Mouse (Mus musculus) forebrain, postnatal 0 days (tissue): ENCODE data around the gene Sgo2a. TPM values are rescaled to one million over a fixed set of nuclear protein-coding genes. Genes with fewer than 3 reads are reported as not detected.

Experiments
- ATAC-seq: fragments of 200-750 bp; cut with Nextera tagmentation; 2 replicates; pipeline ENCODE4 v1.8.0; 2017; ENCODE audit warnings: mild to moderate bottlenecking, moderate library complexity
- DNase-seq: peaks from one replicate; pipeline ENCODE4 v3.0.0-alpha.2; 2015
- H3K27ac ChIP-seq: fragments of 300-500 bp; sonication (generic); 2 replicates; pipeline ENCODE4 v1.5.1; 2014; ENCODE audit warnings: low read depth, mild to moderate bottlenecking, antibody characterized with exemption, low read length, moderate library complexity, mixed read lengths
- H3K27me3 ChIP-seq: fragments of 300-500 bp; sonication (generic); 2 replicates; pipeline ENCODE4 v1.6.1; 2014; ENCODE audit warnings: mild to moderate bottlenecking, low read length, mixed read lengths; ENCODE audit not compliant: insufficient read depth
- H3K36me3 ChIP-seq: fragments of 300-500 bp; sonication (generic); 2 replicates; pipeline ENCODE4 v1.6.1; 2014; ENCODE audit warnings: mild to moderate bottlenecking, moderate library complexity; ENCODE audit not compliant: insufficient read depth
- H3K4me1 ChIP-seq: fragments of 300-500 bp; sonication (generic); 2 replicates; pipeline ENCODE4 v1.6.1; 2014; ENCODE audit warnings: antibody characterized with exemption; ENCODE audit not compliant: insufficient read depth
- H3K4me2 ChIP-seq: fragments of 300-500 bp; sonication (generic); 2 replicates; pipeline ENCODE4 v1.6.1; 2014; ENCODE audit warnings: low read depth, mild to moderate bottlenecking, moderate library complexity
- H3K4me3 ChIP-seq: fragments of 300-500 bp; sonication (generic); 2 replicates; pipeline ENCODE4 v1.5.1; 2014; ENCODE audit warnings: low read depth, low read length, mixed read lengths
- H3K9ac ChIP-seq: fragments of 300-500 bp; sonication (generic); 2 replicates; pipeline ENCODE4 v1.6.1; 2014; ENCODE audit warnings: mild to moderate bottlenecking
- H3K9me3 ChIP-seq: fragments of 300-500 bp; sonication (generic); 2 replicates; pipeline ENCODE4 v1.6.1; 2016; ENCODE audit warnings: low read length
- CTCF ChIP-seq: sonication (generic); IDR thresholded peaks from 2 replicates; pipeline ENCODE4 v1.5.1; 2016; ENCODE audit warnings: antibody characterized with exemption, control low read depth, low read depth
- WGBS: fragments of 180-500 bp; shearing (Covaris S2); extraction: QIAGEN DNeasy Blood & Tissue Kit; methylation state at CpG from one replicate; pipeline ENCODE4 v1.1.7; 2014; 5-methylcytosine and 5-hydroxymethylcytosine counted together
- polyA plus RNA-seq: library from polyadenylated mRNA; unstranded; fragments of >200 nt; fragmentation: Nextera tagmentation; extraction: Ambion mirVana; gene quantifications from 2 replicates; pipeline ENCODE4 v1.2.1, GENCODE M21; 2015
- total RNA-seq: library from RNA; depleted of rRNA; stranded (reverse); fragments of >200 nt; gene quantifications from 2 replicates; pipeline ENCODE4 v1.2.3, GENCODE M21; 2014

The Sgo2a gene
- total and polyA plus RNA-seq, 2 experiments from 2014 or later = 2.0 to 4.0 TPM

GRCm38 (mm10) chr1:58058846-58059245, 63.1 kb downstream of the Sgo2a start:
- H3K9ac ChIP-seq = no peak overlapping the region
- no peak for TF ChIP-seq CTCF
- H3K27me3 ChIP-seq = no peaks in the 10 kb centered on the region
- DNase-seq (no peak), ATAC-seq (no peak)
- no peaks in the 10 kb centered on the region for H3K9me3 ChIP-seq
- no peak overlapping the region for H3K4me3 ChIP-seq
- no peaks in the 10 kb centered on the region; the same call in 1 of the 2 replicates for H3K4me1 ChIP-seq
- 92% methylated on average over 4 of the region's 4 CpGs for WGBS
- no peaks in the 10 kb centered on the region for H3K36me3 ChIP-seq
- no peak overlapping the region for H3K4me2 ChIP-seq
- H3K27ac ChIP-seq = no peak overlapping the region

GRCm38 (mm10) chr1:58062131-58062530, 66.4 kb downstream of the Sgo2a start:
- Histone ChIP-seq H3K4me1 (no peaks in the 10 kb centered on the region), H3K36me3 (no peaks in the 10 kb centered on the region), H3K4me3 (no peak overlapping the region), H3K27me3 (no peaks in the 10 kb centered on the region), H3K27ac (no peak overlapping the region), H3K9ac (no peak overlapping the region), H3K4me2 (no peak overlapping the region), H3K9me3 (no peaks in the 10 kb centered on the region)
- WGBS = 92% methylated on average over 7 of the region's 7 CpGs
- ATAC-seq = no peak
- no peak for TF ChIP-seq CTCF
- DNase-seq = no peak

- Histone ChIP-seq H3K9me3 (no peaks in the 10 kb centered on the region), H3K9ac (no peak overlapping the region), H3K36me3 (no peaks in the 10 kb centered on the region), H3K4me3 (no peak overlapping the region), H3K27ac (no peak overlapping the region), H3K27me3 (no peaks in the 10 kb centered on the region), H3K4me2 (no peak overlapping the region), H3K4me1 (no peaks in the 10 kb centered on the region)
- TF ChIP-seq CTCF = no peak
- no peak for DNase-seq
- ATAC-seq = no peak
- WGBS = 91% methylated on average over 5 of the region's 5 CpGs
Measured at GRCm38 (mm10) chr1:58065151-58065550, 69.4 kb downstream of the Sgo2a start.

- TF ChIP-seq CTCF = no peak
- WGBS = 48% methylated on average over 3 of the region's 3 CpGs
- Histone ChIP-seq H3K27me3 (no peaks in the 10 kb centered on the region), H3K4me1 (no peaks in the 10 kb centered on the region), H3K36me3 (no peaks in the 10 kb centered on the region), H3K9me3 (no peaks in the 10 kb centered on the region), H3K9ac (no peak overlapping the region), H3K4me2 (no peak overlapping the region), H3K4me3 (no peak overlapping the region), H3K27ac (no peak overlapping the region)
- ATAC-seq = no peak
- DNase-seq = no peak
Measured at GRCm38 (mm10) chr1:58065606-58066005, 69.8 kb downstream of the Sgo2a start.

- H3K4me1 ChIP-seq = no peaks in the 10 kb centered on the region
- no peak for ATAC-seq
- no peaks in the 10 kb centered on the region for H3K9me3 ChIP-seq
- no peak for TF ChIP-seq CTCF
- no peaks in the 10 kb centered on the region for H3K27me3 ChIP-seq
- H3K4me2 ChIP-seq = no peak overlapping the region
- H3K36me3 ChIP-seq = no peaks in the 10 kb centered on the region
- no peak overlapping the region for H3K9ac ChIP-seq
- DNase-seq = no peak
- WGBS = 87% methylated on average over 6 of the region's 6 CpGs
- H3K4me3 ChIP-seq = no peak overlapping the region
- no peak overlapping the region for H3K27ac ChIP-seq
Measured at GRCm38 (mm10) chr1:58069181-58069580, 73.4 kb downstream of the Sgo2a start.

GRCm38 (mm10) chr1:58070091-58070490, 74.3 kb downstream of the Sgo2a start:
- no peak overlapping the region for H3K4me3 ChIP-seq
- no peak overlapping the region for H3K9ac ChIP-seq
- peak; percentile 37 for DNase-seq
- no peaks in the 10 kb centered on the region for H3K27me3 ChIP-seq
- H3K36me3 ChIP-seq = no peaks in the 10 kb centered on the region
- H3K9me3 ChIP-seq = no peaks in the 10 kb centered on the region
- no peak for TF ChIP-seq CTCF
- no peak overlapping the region for H3K4me2 ChIP-seq
- no peaks in the 10 kb centered on the region for H3K4me1 ChIP-seq
- H3K27ac ChIP-seq = no peak overlapping the region
- peak; percentile 87 for ATAC-seq
- 84% methylated on average over 11 of the region's 11 CpGs for WGBS

GRCm38 (mm10) chr1:58071006-58071405, 75.2 kb downstream of the Sgo2a start:
- H3K27me3 ChIP-seq = no peaks in the 10 kb centered on the region
- no peak overlapping the region for H3K4me2 ChIP-seq
- H3K4me1 ChIP-seq = no peaks in the 10 kb centered on the region
- no peak for TF ChIP-seq CTCF
- WGBS = 81% methylated on average over 9 of the region's 9 CpGs
- no peak overlapping the region for H3K27ac ChIP-seq
- no peak for ATAC-seq
- H3K9me3 ChIP-seq = no peaks in the 10 kb centered on the region
- DNase-seq = no peak
- no peaks in the 10 kb centered on the region for H3K36me3 ChIP-seq
- no peak overlapping the region for H3K4me3 ChIP-seq
- H3K9ac ChIP-seq = no peak overlapping the region

- WGBS = 84% methylated on average over 1 of the region's 1 CpGs
- Histone ChIP-seq H3K27me3 (no peaks in the 10 kb centered on the region), H3K27ac (no peak overlapping the region), H3K9ac (no peak overlapping the region), H3K4me3 (no peak overlapping the region), H3K4me2 (no peak overlapping the region), H3K36me3 (no peaks in the 10 kb centered on the region), H3K9me3 (no peaks in the 10 kb centered on the region), H3K4me1 (no peaks in the 10 kb centered on the region)
- ATAC-seq (no peak), DNase-seq (no peak)
- TF ChIP-seq CTCF = no peak
Measured at GRCm38 (mm10) chr1:58071509-58071908, 75.7 kb downstream of the Sgo2a start.
